Mouse (Mus musculus) bone marrow, adult 2 months (tissue): ENCODE results near the gene Atp13a3.

Experiments
- CTCF ChIP-seq: fragments of 200-500 bp; IDR thresholded peaks from 2 replicates; pipeline ENCODE4 v1.5.1; 2011; ENCODE audit warnings: low read length, control low read depth; ENCODE audit not compliant: control insufficient read depth, insufficient read depth
- POLR2A ChIP-seq: fragments of 200-500 bp; IDR thresholded peaks from 2 replicates; pipeline ENCODE4 v1.6.1; 2011; ENCODE audit warnings: low read depth, mild to moderate bottlenecking, control low read depth, low read length, borderline replicate concordance; ENCODE audit not compliant: control insufficient read depth

GRCm38 (mm10) chr16:30407513-30407912, 1.7 kb upstream of the Atp13a3 start:
- TF ChIP-seq POLR2A (no peak), CTCF (no peak)
